Mouse (Mus musculus) right cerebral cortex, postnatal 14 days (tissue): Measurements from ENCODE around the gene Ypel5.

Experiments
- DNase-seq: peaks from one replicate; pipeline ENCODE4 v3.0.0; 2022

Gene Ypel5

GRCm38 (mm10) chr17:72844949-72845490 is 8.8 kb downstream of the Ypel5 start:
- DNase-seq, result no peak

DNA sequence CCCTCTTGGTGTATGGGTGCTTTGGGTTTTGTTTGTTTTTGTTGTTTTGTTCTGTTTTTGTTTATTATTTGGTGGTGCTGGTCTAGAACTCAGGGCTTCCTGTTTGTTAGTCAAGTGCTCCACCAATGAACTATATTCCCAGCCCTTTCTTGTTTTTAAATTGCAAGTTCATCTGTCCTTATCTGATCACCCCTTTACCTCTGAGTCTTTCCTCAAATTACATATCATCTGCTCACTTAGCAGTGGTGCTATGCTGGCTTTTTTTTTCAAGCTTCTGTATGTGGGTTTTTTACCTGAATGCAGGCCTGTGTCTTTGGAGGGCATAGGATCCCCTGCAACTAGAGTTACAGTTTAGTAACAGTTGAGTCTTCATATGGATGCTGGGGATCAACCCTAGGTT is 9.3 kb downstream of the Ypel5 start:
- no peak for DNase-seq

GRCm38 (mm10) chr17:72855298-72855697 is 19.0 kb downstream of the Ypel5 start:
- DNase-seq, result no peak

DNA sequence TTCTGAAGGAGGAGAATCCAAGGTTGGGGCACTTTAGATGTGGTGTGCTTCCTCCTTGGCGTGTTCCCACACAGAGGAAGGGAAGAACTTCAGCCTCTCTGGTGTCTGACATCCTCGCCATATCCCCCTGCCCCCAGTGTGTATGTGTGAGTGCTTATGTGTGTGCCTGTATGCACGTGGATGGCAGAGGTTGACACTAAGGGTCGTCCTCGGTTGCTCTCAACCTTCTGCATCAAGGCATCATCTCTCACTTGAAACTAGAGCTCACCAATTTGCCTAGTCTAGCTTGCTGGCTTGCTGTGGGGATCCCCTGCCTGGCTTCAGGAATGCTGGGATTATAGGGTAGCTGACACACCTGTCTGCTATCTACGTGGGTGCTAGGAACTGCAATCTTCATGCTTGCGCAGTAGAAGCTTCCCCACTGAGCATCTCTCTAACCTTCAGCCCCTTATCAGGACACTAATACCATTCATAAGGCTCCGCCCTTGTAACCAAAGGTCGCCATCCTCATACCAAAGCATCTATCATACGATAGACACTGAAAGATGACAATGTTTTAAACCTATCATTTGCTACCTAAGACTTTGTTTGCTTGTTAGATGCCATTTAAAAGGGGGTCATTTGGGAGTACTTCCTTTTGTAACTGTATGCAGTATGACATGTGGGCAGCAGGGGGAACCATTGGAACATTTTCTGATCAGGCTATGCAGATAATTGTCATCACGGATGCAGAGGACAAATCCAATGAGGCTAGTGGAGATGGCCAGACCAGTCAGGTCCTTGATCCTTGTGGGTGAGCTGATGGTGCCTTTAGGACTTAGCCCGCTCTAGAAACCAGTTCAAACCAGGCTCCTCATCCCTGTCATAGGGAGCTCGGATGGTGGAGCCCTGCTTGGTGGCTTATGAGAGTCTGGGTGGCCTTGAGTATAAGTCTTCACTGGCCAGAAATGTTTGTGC is 21.7 kb downstream of the Ypel5 start:
- peak; percentile 68 for DNase-seq

- no peak for DNase-seq
These were observed 27.0 kb downstream of the Ypel5 start for GRCm38 (mm10) chr17:72863226-72863625.

DNA sequence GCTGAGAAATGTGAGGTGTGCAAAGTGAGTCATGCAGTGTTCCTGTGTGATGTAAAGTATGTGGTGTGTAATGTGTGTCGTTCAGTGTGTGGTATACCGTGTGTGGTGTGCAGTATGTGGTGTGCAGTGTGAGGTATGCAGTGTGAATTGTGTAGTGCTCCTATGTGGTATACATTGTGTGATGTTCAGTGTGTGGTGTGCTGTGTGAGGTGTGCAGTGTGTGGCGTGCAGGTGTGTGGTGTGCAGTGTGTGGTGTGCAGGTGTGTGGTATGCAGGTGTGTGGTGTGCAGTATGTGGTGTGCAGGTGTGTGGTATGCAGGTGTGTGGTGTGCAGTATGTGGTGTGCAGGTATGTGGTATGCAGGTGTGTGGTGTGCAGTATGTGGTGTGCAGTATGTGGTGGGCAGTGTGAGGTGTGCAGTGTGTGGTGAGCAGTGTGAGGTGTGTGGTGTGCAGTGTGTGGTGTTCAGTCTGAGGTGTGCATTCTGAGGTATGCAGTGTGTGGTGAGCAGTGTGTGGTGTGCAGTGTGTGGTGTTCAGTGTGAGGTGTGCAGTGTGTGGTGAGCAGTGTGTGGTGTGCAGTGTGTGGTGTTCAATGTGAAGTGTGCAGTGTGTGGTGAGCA is 30.5 kb downstream of the Ypel5 start:
- no peak for DNase-seq

DNA sequence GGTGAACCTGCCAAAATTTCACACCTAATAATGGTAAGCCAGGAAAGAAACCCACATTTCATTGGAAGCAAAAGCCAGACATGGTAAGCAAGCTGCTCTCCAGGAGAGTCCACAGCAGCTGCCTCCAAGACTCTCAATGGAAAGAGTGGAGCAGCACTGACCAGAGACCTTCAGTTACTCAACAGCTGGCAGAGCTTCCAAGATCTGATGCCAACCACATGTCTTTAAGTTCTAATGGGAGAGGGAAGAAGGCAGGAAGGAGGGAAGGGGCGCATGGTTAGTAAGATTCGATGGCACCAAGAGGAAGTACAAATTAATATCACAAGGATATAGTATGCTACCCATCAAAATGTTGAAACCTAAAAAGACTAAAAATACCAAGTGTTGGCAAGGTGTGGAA is 31.9 kb downstream of the Ypel5 start:
- no peak for DNase-seq

DNA sequence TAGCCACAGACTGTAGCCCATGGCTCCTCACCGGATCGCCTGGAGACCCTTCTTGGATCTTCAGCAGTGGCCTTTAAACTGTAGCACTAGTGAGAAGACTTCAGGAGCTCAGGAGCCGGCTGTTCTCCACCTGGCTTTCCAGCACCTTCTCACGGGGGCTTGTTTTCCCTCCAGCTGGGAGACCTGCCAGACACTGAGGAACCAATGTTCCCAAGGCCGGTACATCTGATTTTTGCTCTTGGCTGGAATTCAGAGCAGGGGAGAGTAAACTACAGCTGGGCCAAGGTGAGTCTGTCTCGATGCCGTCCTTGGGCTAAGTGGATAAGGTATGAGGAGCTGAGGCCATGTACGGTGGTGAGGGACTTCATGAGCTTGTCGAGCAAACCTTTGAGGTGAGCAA is 42.7 kb downstream of the Ypel5 start:
- DNase-seq, result no peak

DNA sequence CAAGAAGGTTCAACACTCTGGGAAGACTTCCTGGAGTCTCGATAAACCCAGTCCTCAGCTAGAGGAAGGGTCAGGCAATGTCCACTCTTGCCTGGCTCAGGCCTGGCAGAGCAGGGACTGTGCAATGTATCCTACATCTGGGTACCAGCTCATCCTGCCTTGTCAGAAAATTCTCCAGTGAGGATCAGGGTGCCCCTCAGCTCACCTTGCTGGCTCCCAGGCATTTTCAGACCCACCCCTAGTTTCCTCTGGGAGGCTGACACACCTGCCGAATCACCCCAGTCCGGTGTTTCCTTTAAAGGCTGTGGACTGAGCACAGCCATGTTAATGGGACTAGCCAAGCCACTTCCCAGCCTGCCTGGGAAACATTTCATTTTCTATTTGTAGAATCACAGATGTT is 43.9 kb downstream of the Ypel5 start:
- DNase-seq, result no peak

GRCm38 (mm10) chr17:72881051-72881450 is 44.8 kb downstream of the Ypel5 start:
- no peak for DNase-seq

DNA sequence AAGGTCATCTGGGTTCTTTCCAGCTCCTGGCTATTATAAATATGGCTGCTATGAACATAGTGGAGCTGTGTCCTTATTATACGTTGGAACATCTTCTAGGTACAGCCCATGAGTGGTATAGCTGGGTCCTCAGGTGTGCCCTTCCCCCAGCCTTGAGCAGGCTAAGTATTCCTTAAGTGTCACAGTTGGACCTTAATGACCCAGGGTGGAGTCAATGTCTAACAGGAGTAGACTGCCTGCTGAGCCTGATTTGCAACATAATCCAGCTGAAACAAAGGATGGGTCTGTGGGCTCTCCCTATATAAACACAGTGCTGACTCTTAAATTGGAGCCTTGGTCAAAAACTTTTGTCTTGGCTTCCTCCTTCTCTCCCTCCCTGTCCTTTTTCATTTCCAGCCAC is 45.6 kb downstream of the Ypel5 start:
- no peak for DNase-seq

DNA sequence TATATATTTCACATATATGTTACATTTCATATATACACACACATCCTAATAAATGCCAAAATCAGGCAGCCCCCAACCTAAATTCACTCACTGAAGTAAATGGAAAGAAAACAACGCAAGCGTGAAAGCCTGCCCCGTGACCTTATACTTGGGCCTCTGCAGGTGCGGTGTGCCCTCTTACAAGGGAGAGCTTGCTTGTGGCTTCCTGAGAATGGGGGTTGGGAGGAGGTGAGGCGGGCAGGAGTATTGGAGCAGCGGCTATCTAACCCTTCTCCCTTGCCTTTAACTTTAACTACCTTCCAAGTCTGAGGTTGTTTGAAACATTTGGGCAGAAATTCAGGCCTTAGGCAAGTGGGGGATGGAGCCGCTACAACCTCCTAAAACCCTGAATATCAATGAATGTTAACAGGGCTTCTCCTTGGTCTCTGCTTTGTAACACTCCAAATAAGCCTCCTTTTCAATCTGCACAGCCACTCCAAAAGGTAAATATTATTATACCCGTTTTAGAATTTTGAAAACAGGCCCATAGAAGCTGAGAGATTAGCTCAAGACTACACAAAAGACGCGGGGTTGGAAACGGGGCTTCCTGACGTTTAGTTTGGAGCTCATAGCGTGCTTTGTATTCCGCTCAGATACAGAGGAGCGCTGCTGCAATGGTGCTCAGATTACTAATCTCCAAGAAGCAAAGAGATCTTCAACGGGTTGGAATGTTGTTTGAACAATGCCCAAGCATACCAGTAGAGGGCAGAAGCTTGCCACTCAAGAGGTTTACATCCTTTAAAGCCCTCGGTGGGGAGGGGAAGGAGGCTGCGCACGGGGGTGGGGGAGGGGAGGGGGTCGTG is 53.5 kb downstream of the Ypel5 start:
- DNase-seq, result peak; percentile 65

DNA sequence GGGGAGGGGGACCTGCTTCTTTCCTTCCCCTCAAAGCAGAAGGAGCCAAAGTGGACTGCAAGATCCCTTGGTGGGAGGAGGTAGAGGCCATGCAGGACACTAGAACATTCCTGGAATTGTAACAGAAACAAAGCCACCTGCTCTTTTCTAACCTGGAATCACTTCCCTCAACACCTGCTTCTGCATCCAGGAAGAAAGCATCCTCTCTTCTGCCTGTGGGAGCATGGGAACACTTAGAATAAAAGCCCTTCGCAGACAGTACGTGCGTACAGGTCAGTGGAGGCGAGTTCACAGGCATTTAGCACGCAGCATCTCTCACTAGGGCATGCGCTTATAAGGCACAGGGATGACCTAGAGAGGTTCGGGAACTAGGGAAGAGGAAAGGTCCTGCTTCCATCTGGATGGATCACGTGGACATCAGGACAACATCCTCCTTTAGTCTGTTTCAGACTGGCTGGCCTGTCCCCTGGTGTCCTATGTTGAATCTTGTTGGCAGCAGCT is 54.2 kb downstream of the Ypel5 start:
- DNase-seq, result no peak

DNA sequence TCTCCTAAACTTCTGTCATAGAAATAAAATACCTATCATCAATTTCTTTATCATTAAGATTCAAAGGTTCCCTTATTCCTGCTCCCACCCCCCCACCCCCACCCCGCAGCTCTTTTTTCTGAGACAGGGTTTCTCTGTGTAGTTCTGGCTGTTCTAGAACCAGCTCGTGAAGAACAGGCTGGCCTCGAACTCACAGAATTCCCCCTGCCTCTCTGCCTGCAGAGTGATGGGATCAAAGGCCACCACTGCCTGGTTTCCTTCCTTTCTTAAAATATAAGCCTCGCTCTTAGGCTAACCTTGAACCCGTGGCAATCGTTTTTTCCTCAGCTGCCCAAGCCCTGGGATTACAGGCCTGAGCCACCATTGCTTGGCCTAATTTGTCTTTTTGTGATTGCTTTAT is 55.3 kb downstream of the Ypel5 start:
- no peak for DNase-seq

GRCm38 (mm10) chr17:72895506-72895905 is 59.3 kb downstream of the Ypel5 start:
- DNase-seq, result no peak

GRCm38 (mm10) chr17:72897076-72897475 is 60.8 kb downstream of the Ypel5 start:
- no peak for DNase-seq

GRCm38 (mm10) chr17:72897961-72898360 is 61.7 kb downstream of the Ypel5 start:
- DNase-seq, result no peak

- DNase-seq, result no peak
These were observed 62.5 kb downstream of the Ypel5 start for GRCm38 (mm10) chr17:72898775-72899174.
